9 mouse cellular contexts compared by ENCODE assay signal in the genomic region with DNA sequence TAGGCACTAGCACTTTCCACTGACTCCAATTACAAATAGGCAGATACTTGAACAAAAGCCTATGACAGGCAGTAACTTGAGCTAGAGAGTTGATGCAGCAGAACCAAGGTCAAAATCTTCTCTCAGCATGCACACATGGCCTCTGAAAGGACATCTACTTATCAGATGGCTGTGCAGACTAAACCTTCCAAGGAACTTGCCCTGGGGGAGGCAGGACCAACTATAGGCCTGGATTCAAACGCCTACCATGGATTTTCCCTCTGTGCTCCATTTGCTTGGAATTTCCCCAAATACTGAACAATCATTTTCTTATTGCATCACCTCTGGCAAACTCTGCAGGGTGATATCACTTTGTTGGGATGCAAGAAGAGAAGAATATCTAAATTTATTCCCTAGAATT.
A peak's percentile ranks its signal among the peaks of the same experiment; 100 is the strongest.
DNase-seq lines count a peak whose midpoint lies in the region; TF ChIP-seq lines count a peak whose summit lies in the region.
"Had no signal": no experiment of that assay in that cellular context is flagged by ENCODE, and none has a peak within 500 bp of the region (broad histone marks: within the 10 kb centered on the region; RNA-seq: fewer than 3 reads in every experiment).

No protein-coding gene starts in this region.

- peak; percentile 13 for DNase-seq in cerebellum, adult 9-10 months
- DNase-seq in cerebellum, postnatal 25 days, result no peak
- DNase-seq in ovary, adult 18-20 months (ENCODE audit: low spot score), result peak; percentile 26
- no peak for DNase-seq in ovary, postnatal 36 days (ENCODE audit: low spot score)
- DNase-seq in gastrocnemius, adult 2 months, result peak; percentile 40
- peak; percentile 44 for DNase-seq in lung, postnatal 25 days (ENCODE audit: low spot score)
- DNase-seq in layer of hippocampus, postnatal 25 days (ENCODE audit: extremely low spot score in 1 of 2, low spot score in 1 of 2), result no peak
- no peak for DNase-seq in kidney, postnatal 14 days

- intact Hi-C loops in gastrocnemius, adult 2 months (cut with DNase I), result loop anchor here (5.0 kb wide), 1 partner anchor 337 kb away; the partner anchor contains the start of gene Cited2

- H3K27ac ChIP-seq in gastrocnemius, adult 2 months, result peak overlapping the region; percentile 66
- H3K27ac ChIP-seq: liver, embryonic 12.5 days had no signal

- H3K4me3 ChIP-seq in gastrocnemius, adult 2 months, result no peak overlapping the region
- H3K4me3 ChIP-seq: liver, embryonic 12.5 days had no signal

- no peak for TF ChIP-seq CTCF in gastrocnemius, adult 2 months (IDR thresholded peaks at IDR 0.05)

Comparison
In these comparisons a context has a peak if more than half of its experiments do, and no peak if none do; other contexts are left out.
1. DNase-seq: peak in cerebellum, adult 9-10 months (single experiment), ovary, adult 18-20 months (single experiment), gastrocnemius, adult 2 months (single experiment) and lung, postnatal 25 days (single experiment); none in cerebellum, postnatal 25 days (0 of 2), ovary, postnatal 36 days (single experiment), layer of hippocampus, postnatal 25 days (0 of 2) and kidney, postnatal 14 days (single experiment).